Mouse (Mus musculus): ENCODE data around the gene Srsf1.
"Not testable (repeated sequence)": the region's sequence is repeated elsewhere in the genome, so short reads cannot be mapped to it uniquely, and the experiment has no call there.

The Srsf1 gene

GRCm38 (mm10) chr11:88039066-88039465, 8.1 kb upstream of the Srsf1 start:
- no peak for DNase-seq (ENCODE audit: low read depth, low spot score)

- DNase-seq (ENCODE audit: low read depth, low spot score), result no peak
These were observed 2.9 kb upstream of the Srsf1 start for GRCm38 (mm10) chr11:88044314-88044713.

DNA sequence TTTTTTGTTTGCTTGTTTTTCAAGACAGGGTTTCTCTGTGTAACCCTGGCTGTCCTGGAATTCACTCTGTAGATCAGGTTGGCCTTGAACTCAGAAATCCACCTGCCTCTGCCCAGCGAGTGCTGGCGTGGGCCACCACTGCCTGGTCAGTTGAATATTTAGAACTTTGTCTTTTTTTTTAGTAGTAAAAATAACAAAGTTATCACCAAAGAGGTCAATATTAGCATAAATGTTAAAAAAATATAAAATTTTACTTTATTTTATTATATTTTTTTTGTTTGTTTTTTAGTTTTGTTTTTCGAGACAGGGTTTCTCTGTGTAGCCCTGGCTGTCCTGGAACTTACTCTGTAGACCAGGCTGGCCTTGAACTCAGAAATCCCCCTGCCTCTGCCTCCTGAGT, 2.0 kb upstream of the Srsf1 start:
- not testable (repeated sequence) for DNase-seq (ENCODE audit: low read depth, low spot score)

- no peak for DNase-seq (ENCODE audit: low read depth, low spot score)
These were observed 1.3 kb upstream of the Srsf1 start for GRCm38 (mm10) chr11:88045878-88046277.

DNA sequence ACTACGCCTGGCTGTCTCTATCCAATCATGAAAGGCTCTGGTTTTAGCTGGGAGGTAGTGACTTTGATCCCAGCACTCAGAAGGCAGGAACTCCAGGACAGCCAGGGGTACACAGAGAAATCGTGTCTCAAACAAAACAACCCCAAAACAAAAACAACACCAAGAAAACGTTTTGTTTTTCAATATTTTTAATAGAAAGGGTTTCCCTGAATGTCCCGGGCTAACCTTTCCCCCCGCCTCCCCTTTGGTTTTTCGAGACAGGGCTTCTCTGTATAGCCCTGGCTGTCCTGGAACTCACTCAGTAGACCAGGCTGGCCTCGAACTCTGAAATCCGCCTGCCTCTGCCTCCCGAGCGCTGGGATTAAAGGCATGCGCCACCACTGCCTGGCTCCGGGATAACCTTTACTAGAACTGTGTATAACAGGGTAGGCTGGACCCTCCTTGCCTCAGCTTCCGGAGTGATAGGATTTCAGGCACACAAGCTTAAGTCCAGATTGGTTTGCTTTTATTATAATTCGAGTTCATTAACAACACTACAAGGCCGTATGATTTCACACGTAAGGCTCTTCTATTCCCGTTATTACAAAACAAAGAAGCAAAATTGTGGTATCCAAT, 743 bp upstream of the Srsf1 start:
- no peak for DNase-seq (ENCODE audit: low read depth, low spot score)

DNA sequence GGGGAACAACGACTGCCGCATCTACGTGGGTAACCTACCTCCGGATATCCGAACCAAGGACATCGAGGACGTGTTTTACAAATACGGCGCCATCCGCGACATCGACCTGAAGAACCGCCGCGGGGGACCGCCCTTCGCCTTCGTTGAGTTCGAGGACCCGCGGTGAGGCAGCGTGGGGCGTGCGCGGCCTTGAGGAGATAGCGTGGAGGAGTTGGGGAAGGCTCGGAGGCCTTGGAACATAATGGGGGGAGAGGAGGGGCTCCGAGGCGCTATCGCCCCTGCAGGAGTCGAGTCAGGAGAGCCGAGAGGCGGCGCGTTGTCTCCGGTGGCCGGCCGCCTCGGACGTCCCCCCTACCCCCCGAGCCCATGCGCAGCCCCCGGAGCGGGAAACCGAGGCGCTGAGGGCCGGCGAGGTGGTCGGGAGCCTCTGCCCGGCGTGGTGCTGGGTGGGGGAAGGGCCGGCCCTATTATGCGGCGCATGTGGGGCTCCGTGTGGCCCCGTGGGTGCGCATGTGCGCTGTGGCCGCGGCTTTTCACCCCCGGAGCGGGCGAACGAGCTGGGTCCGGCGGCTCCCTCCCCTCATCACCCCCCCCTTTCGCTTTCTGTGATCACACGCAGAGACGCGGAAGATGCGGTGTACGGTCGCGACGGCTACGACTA, 828 bp downstream of the Srsf1 start:
- DNase-seq (ENCODE audit: low read depth, low spot score), result peak; percentile 52

DNA sequence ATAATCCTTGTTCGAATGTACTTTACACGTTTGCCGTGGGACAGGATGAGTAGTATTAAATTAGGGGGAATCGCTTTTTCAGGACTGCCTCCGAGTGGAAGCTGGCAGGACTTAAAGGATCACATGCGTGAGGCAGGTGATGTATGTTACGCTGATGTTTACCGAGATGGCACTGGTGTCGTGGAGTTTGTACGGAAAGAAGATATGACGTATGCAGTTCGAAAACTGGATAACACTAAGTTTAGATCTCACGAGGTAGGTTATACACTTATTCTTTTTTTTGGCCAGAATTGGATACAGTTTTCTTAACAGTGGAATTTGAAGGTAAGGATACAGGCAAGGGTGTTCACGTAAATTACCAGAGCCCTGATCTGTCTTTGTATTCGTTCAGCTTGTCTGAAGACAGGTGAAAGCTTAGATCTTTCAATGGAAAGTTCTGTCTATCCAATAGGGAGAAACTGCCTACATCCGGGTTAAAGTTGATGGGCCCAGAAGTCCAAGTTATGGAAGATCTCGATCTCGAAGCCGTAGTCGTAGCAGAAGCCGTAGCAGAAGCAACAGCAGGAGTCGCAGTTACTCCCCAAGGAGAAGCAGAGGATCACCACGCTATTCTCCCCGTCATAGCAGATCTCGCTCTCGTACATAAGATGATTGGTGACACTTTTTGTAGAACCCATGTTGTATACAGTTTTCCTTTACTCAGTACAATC, 1.9 kb downstream of the Srsf1 start:
- DNase-seq (ENCODE audit: low read depth, low spot score), result no peak

- DNase-seq (ENCODE audit: low read depth, low spot score), result no peak
These were observed 2.6 kb downstream of the Srsf1 start for GRCm38 (mm10) chr11:88049732-88050131.

DNA sequence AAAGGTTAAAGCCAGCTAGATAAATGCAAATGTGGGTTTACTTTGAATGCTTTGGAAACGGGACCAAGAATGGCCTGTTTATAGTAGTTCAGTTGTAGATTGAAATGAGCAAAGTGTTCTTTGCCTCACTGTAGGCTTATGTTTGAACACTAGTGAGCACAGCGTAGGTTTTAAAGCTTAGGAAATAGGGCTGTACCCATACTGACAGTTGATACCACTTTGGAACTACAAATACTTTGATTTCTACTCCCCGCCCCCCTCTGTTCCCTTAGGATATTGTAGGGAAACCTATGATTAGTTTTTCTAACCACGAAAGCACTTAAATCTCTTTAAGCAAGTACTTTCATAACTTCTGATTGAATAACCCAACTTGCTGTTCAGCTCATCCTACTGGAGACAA, 5.5 kb downstream of the Srsf1 start:
- DNase-seq (ENCODE audit: low read depth, low spot score), result no peak

- DNase-seq (ENCODE audit: low read depth, low spot score), result no peak
These were observed 6.6 kb downstream of the Srsf1 start for GRCm38 (mm10) chr11:88053821-88054220.

GRCm38 (mm10) chr11:88054589-88054988, 7.4 kb downstream of the Srsf1 start:
- no peak for DNase-seq (ENCODE audit: low read depth, low spot score)

DNA sequence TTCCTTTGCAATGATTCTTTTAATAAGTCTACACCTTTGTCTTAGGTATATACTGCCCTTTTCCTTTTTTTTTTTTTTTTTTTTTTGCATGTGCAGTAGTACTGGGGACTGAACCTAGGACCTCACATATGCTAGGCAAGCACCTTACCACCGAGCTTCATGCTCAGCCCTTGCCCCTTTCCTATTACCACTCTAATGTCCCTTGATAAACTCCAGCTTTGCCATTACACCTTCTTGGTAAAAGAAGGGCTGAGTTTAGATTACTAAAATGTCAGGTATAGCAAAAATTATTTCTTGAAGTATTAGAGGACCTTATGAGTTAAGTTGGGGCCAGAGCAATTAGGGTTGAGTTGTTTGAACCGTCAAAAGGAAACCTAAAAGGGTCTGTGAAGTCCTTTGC, 8.6 kb downstream of the Srsf1 start:
- DNase-seq (ENCODE audit: low read depth, low spot score), result no peak

DNA sequence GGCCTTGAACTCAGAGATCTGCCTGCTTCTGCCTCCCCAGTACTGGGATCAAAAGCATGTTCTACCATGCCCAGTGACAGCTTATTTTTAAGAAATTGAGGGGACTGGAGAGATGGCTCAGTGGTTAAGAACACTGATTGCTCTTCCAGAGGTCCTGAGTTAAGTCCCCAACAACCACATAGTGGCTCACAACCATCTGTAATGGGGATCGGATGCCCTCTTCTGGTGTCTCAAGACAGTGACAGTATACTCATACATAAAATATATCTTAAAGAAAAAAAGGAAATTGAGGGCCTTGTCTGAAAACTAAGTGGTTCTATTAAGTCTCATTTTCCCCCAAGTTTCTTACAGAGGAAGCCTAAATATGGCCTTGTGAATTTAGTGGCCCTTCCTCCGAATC, 10.6 kb downstream of the Srsf1 start:
- DNase-seq (ENCODE audit: low read depth, low spot score), result no peak

DNA sequence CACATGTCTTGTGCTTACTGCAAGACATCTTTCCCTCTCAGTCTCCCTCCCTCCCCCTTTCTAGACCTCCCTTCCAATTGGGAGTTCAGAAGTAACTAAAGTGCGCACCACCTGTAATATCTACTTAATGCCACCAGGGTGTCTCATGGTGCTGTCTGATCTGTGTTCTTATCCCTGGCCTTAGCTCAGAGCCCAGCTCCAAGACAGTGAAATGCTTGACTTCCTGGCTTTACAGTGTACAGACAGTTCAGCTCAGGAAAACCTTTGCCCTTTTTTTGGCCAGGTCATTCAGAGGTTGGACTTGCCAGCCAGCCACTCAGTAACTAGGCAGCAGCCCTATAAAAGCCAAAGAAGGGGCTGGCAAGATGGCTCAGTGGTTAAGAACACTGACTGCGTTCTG, 12.0 kb downstream of the Srsf1 start:
- DNase-seq (ENCODE audit: low read depth, low spot score), result peak; percentile 88

DNA sequence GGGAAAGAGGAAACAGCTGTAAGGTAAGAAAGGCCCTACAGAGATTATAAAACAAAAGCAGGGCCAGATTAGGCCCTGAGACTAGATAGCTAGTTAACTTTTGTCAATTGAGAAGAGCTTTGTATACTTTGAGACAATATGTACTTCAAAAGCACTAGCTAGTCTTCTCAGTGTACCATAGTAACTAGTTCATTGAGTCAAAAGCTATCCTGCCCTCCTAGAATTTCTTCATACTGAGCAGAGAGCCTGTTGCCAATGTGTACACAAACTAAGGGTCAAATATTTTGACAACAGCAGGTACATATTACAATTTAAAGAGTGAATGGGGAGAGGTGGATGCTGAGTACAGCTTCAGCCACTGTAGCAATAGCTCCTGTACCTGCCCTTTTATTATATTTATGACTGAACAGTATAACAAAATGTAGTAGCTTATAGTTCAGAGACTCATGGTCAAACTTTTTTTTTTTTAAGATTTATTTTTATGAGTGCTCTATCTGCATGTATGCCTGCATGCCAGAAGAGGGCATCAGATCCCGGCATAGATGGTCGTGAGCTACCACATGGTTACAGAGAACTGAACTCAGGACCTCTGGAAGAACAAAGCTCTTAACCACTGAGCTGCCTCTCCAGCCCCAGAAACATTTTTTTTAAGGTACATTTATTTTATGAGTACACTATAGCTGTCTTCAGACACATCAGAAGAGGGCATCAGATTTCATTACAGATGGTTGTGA, 14.9 kb downstream of the Srsf1 start:
- DNase-seq (ENCODE audit: low read depth, low spot score), result no peak

DNA sequence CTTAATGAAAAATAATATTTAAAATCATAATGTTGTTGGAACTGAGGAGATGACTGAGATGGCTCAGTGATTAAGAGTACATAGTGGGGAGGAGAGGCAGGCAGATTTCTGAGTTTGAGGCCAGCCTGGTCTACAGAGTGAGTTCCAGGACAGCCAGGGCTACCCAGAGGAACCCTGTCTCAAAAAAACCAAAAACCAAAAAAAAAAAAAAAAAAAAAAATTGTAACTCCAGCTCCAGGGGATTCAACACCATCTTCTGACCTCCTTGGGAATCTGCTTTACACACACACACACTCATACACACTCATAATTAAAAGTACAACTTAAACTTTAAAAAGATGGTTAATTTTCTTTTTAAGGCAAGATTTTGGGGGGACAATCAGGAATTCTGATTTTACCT, 18.6 kb downstream of the Srsf1 start:
- no peak for DNase-seq (ENCODE audit: low read depth, low spot score)

GRCm38 (mm10) chr11:88067191-88067585, 20.0 kb downstream of the Srsf1 start:
- DNase-seq (ENCODE audit: low read depth, low spot score), result peak; percentile 44

DNA sequence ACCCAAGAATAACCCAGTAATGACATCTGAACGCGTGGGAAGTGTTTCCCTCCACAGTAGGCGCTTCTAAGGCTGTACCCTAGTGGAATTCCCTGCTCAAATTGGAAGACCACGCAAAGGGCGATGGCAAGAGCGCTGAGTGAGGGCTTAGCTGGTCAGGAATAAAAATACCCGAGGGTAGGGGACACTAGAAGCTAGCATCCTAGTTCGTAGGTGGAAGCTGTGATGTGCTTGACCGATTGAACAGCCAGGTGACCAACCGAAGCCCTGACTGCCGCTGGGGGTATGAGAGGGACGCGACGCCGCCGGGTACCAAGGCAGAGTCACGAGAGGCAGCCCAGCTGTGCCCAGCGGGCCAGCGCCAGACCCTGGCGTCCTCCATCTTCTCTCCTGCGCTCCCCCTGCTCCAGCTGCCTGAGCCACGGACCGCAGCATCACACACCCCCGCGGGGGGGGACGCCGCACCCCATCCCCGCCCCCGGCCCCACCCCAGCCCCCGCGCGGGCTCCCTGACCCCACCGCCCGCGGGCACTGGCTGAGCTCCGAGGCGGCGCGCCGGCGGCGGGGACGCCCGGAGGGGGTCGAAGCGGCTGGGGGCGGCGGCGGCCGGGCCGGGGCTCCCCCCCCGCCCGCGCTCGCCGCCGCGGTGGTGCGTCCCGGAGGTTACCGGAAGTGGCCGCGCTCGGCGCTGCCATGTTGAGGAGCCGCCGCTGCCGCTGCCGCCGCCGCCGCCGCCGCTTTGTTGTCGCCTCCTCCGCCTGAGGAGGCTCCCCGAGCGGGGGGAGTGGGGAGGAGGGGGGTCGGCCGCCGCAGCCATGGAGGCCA, 20.6 kb downstream of the Srsf1 start, which contains the start of gene Vezf1:
Gene Vezf1, plus strand, starts transcription at position 694 of the 825 bp plus-strand sequence.
- DNase-seq (ENCODE audit: low read depth, low spot score), result peak; percentile 76

DNA sequence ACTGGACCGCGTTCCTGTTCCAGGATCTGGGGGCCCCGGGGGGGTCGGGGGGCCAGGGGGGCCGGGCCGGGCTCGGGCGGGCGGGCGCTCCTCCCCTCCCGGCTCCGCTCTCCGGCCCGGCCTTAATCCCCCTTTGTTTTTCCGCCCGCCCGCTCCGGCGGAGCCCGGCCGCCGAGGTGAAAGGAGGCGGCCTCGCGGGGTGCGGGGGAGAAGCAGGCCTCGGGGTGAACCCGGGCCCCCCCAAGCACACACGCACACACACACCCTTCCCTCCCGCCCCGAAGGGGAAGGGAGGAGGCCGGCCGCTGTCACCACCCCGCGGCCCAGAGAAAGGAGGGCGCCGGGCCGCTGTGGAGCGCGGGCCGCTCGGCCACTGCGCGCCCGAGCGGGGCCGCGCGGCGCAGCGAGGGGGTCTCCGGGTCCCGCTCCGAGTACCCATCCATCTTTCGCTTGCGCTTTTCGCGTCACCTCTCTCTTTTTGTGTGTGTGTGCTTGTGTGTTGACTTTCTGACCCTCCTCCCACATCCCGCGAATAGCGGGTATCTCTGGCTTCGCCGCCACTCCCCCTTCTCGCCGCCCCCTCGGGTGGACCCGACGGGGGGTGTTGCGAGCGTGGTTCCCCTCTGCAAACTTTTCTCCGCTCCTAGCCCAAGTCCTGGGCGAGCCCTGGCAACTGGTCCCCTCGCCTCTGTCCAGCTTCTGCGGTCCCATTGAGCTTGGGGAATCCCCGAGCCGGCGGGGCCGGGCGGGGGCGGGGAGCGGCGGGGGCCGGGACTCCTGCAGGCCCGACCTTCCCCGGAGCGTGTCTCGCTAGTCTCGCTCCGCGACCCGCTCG, 21.5 kb downstream of the Srsf1 start:
- peak; percentile 70 for DNase-seq (ENCODE audit: low read depth, low spot score)

DNA sequence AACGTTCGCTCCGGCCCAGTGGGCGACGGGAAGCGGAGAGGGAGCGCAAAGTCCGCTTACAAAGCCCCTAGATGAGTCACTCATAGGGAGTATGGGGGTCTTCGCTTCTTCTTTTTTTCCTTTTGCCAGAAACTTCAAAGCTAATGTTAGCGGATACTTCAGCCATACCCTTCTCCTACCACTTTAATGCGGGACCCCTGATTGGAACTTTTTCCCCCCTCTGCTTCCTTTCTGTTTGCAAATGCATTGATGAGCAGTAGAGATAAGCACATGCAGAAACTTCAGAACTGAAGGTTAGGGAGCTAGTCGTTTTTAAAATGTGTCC, 22.0 kb downstream of the Srsf1 start:
- no peak for DNase-seq (ENCODE audit: low read depth, low spot score)

GRCm38 (mm10) chr11:88070392-88070791, 23.2 kb downstream of the Srsf1 start:
- DNase-seq (ENCODE audit: low read depth, low spot score), result no peak
